Mouse (Mus musculus): Measurements from ENCODE around the gene Ldlrad2. TPM values are rescaled to one million over a fixed set of nuclear protein-coding genes. Genes with fewer than 3 reads are reported as not detected.
"Not testable (repeated sequence)": the region's sequence is repeated elsewhere in the genome, so short reads cannot be mapped to it uniquely, and the experiment has no call there.

Ldlrad2 gene
- total RNA-seq (2021): not detected
- 0.67 TPM in 1 of 2 replicates, not detected in the other for polyA plus RNA-seq (2012; rRNA removed)
- long read RNA-seq, partial matches to known transcripts: 0 of 1 reads
- long read RNA-seq, other reads (novel, unspliced or antisense): 1 of 1 reads

DNA sequence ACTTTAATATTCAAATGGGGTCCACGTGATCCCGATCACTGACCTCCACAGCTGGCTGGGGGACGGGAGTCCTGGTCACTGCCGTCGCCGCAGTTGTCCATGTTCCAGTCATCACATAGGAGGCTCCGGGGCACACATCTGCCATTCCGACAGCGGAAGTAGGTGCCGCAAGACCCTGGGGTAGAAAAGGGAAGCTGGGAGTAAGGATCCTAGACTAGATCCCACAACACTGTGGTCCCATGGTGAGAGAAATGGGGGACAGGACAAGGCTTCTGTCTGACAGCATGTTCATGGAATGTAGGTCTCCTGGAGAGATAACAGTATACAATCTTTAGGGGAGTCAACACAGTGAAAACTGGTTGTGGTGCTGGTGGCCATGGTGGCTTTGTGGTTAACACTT is at the start of gene Ldlrad2:
Ldlrad2 (minus strand) TSS at position 101 of the 400 bp plus-strand sequence.
- DNase-seq: no peak

DNA sequence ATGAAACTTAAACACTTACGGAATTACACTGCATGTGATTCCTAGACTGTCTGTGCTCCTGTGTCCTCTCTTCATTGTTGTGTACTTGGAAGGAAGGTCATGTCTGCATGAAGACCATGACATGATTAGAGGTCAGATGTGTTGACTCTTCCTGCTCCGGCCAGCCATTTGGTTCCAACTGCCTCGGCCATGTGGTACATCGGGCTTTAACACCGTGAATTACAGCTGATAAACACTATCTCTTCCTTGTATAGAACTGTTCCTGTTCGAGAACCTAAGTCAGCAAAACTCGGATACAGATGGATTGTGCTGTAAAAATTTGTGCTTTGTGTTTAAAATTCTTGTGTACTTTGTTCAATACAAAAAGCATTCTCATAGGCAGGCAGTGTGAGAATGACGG is 48.5 kb upstream of the Ldlrad2 start:
- DNase-seq: no peak

DNA sequence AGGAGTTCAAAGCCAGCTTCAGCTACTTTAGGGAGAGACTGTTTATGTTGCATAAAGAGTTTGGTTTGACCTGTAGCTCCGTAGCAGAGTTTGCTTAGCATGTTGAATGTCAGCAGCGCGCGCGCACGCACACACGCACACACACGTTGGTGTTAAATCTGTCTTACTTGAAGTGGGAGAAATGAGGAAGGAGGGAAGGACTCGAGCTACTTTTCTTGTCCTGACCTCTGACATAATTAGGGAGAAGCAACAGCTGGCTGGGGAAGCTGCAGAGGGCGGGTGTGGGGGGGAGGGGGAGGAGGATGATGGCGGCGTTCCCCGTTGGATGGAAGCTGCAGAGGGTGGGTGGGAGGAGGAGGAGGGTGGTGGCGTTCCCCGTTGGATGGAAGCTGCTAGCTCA is 35.9 kb upstream of the Ldlrad2 start:
- DNase-seq: no peak

DNA sequence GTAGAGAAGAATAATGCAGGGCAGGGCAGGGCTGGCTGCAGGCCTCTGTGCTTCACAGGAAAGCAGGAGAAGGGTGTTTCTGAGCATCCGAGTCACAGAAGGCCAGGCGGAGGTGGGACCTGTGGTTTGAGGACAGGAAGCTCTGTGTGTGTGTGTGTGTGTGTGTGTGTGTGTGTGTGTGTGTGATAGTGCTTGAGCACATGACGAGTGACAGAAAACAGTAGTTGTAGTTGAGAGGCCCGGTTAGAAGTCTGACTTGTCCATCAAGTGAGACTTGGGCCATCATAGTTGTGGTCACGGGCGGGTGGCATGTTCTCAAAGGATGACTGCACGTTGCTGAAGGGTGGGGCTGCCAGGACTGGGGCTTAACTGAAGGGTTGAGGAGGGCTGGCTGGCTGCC is 35.3 kb upstream of the Ldlrad2 start:
- DNase-seq: no peak

DNA sequence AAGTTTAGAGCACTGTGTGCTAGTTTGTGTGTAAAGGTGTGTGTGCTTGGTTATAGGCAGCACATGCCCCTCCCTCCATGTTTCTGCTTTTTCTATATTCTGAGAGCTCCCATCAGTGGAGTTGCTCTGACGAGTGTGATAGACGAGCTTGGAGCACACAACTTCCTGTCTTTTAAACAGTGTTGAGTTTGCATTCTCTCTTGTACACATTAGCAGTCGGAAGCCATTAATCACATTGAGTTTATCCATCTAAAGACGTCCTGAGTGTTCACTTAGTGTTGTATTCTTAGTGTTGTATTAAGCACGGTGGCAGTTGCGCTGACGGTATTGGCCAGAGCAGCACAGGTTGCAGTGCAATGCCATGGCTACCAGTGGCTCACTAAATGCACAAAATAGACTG is 34.9 kb upstream of the Ldlrad2 start:
- no peak for DNase-seq

DNA sequence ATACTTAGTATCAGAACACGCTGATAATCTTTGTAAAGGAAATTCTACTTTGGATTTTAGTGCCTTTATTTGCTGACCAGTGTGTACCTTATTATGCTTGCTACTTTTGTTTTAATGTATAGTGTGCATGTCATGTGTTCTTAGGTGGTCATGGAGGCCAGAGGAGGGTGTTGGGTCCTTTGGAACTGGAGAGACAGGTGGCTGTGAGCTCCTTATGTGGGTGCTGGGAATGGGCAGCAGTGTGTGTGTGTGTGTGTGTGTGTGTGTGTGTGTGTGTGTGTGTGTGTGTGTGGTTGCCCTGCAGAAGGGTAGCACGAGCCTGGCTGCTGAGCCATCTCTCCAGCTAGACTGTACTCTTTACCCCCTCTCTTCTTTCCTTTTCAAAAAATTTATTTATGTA is 32.7 kb upstream of the Ldlrad2 start:
- no peak for DNase-seq

DNA sequence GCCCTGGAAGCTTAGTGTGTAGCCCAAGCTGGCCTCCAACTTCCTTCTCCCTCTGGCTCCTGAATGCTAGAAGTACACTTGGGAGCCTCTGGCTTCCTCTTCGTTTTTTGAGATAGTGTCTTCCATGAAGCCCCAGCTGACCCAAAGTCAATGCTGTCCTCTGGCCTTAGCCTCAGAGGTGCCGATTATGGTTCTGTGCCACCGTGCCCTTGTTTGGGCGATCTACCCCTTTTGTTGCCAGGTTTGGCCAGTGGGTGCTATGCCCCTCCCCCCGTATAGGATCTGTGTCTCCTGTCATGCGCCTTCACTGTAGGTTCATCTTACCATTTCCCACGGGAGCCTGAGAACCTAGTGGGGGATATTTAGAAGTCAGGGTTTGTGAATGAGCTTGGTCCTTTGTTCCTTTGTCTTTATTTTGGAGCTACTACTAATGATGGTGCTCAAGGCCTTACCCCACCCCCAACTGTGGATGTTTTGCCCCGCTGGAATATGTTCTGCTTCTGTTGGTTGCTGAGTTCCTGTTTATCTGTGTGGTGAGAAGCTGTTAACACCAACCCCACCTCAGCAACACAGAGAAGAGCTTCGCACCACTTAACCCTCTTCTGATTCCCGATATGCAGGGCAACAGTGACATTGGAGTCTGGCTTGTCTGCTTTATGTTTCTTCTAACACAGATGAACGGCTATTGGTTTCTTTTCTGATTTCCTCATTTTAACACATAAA is 29.2 kb upstream of the Ldlrad2 start:
- no peak for DNase-seq

DNA sequence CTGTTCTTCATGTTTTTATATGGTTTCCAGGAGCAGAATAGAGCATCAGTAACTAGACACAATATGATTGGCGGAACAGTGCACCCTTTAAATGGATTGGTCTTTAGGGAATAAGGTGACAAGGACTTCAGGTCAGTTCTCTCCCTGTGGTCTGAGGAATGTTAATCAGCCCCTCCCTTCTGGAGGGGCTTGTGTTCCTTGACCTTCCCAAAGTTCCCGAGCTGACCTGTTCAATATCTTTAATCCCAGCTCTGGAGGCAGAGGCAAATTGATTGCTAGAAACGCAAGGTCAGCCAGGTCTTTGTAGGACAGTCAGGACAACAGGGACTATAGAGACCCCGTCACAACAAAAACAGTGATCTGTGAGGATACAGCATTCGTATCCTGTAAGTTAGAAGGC is 24.2 kb upstream of the Ldlrad2 start:
- no peak for DNase-seq

DNA sequence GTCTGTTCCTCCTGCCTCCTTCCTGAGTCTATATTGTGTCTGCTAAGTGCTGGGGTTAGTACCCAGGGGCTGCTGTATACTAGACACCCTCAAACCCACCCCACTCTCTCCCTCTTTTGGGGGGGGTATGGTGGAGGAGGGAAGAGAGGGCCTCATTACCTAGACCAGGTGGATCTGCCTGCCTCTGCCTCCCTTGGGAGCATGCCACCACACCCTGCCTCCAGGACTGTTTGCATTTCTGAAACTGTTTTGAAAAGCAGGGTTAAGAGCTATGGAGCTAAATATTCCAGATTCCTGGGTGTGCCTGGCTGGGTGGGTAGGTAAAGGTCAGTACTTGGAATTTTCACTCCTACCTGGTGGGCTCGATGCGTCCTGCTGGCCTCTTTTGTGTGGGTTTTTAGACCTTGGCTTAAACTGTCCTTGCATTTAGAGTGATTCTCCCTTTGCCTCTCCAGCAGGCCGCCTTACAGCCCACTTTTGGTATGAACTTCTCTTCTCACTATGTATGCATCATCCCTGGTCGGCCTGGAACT is 22.8 kb upstream of the Ldlrad2 start:
- no peak for DNase-seq

DNA sequence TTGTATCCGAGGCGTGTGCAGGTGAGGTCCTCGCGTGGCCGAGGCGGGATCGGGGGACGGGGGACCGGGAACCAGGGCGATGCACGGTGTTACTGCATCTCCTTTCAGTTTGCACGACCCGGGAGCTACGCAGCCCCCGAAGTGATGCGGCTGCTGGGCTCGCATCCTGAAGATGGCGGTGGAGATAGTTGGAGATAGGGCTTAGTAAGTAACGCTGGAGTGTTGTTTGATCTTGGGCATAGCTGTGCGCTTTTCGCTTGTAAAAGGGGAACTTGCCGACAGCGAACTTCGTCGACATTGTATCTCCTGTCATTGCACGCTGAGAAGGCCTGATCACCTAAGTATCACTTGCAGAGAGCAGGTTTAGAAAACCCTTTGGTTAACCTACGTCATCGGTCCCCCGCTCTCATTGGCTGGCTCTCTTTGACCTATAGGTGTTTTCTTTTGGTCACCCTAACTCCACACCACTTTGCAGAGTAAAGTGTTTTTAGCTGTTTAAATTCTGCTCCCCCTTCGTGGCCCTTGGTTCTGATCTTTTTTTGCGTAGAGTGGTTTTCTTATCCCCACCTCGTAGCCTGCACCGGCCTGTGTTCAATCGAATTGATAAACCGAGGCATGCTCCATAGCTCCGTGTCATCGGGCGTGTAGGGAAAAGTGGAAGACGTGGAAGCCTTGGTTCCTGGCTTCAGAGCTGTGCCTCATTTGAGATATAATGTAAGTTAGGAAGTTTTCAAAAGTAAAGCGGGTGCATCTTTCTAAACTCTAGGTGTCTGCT is 20.3 kb upstream of the Ldlrad2 start:
- no peak for DNase-seq

DNA sequence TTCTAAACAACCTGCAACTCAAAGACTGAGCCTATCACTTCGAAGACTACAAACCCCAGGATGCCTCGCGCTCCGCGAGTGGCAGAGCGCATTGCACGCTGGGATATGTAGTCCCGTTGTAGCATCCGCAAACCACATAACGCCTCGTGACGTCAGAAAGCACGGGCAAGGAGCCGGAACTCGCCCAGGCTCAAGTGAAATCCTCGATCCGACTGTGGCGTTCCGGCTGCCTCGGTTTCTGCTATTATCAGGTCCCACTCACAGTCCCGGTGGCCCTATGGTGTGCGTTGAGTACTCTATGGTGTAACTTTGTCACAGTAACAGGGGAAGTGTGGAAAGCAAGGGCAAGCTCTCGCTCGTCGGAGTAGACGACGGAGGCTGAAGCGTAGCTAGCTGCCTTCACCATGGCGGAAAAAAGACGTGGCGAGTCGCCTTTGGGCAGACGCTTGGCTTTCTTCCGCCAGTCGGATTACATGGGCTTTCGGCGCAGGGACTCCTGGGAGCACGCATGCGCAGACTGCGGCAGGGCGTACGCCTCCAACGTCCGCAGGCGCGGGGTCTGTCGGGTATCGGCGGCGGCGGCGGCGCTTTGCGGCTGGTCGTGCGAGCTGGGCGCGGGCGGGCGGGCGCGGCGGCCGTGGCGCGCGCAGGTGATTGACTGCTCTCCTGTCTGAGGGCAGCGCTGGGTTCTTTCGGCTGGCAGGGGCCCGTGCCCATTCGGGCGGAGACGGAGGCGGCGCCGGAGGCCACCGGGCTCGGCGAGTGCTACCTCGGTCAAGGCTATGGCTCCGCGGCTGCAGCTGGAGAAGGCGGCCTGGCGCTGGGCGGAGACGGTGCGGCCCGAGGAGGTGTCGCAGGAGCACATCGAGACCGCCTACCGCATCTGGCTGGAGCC is 19.5 kb upstream of the Ldlrad2 start, which contains the start of gene Usp48:
Usp48 (plus strand) TSS at position 155 of the 895 bp plus-strand sequence.
- peak; percentile 99 for DNase-seq

DNA sequence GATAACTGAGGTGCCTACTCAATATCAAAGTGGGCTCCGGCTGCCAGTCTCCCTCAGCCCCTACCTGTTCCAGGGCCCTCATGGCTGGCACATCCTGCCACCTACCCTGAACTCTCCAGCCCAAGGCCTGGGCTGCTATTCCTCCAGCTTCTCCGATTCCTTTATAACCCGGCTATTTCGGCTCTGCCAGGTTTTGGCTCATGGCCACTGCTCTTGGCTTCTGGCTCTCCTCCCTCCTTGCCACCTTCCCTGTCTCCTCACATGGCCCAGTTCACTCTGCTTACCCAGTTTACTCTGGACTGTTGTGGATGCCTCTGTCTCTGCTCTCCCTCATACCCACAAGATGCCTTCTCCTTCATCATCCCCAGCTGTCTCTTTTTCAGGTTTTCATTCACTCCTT is 16.6 kb upstream of the Ldlrad2 start:
- DNase-seq: peak; percentile 34

DNA sequence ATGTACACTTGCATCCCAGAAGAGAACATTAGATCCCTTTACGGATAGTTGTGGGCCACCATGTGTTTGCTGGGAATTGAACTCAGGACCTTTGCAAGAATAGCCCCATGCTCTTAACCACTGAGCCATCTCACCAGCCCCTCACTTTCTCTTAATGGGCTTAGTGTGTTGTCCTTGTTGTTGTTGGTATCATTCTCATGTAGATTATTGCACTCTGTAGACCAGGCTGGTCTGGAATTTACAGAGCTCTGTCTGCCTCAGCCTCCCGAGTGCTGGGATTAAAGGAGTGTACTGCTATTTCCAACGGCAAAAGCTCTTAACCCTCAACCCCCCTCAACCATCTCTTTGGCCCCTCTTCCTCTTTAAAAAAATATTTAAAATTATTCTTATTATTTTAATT is 15.2 kb upstream of the Ldlrad2 start:
- DNase-seq: no peak

DNA sequence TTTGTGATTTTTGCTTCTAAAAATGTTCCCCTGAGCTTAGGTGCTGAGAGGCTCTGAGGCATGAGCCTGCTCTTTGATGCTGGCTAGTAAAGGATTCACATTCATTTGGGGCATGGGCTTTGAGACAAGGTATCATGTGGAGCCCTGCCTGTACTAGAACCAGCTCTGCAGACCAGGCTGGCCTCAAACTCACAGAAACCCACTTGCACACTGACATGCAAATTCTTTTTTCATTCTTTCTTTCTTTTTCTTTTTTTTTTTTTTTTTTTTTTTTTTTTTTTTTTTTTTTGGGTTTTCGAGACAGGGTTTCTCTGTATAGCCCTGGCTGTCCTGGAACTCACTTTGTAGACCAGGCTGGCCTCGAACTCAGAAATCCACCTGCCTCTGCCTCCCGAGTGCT is 14.7 kb upstream of the Ldlrad2 start:
- DNase-seq: not testable (repeated sequence)

DNA sequence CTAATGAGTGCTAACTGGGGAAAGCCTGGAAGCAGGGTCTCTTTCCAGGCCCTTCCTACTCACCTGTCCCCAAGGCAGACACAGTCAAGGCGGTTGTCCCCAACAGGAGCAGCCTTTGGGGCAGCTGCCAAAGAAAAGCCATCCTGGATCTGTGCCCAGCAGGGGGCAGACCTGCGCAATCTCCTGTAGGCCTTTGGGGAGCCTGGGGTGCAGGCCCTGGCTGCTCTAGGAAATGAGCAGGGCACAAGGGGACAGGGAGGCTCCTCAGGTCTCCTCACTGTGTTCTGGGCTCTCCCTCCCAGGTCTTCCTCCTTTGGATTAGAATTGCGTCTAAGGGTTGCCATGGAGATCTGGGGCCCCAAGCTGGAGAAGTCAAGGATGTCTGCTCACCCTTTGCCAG is 7.4 kb upstream of the Ldlrad2 start:
- DNase-seq: peak; percentile 76

DNA sequence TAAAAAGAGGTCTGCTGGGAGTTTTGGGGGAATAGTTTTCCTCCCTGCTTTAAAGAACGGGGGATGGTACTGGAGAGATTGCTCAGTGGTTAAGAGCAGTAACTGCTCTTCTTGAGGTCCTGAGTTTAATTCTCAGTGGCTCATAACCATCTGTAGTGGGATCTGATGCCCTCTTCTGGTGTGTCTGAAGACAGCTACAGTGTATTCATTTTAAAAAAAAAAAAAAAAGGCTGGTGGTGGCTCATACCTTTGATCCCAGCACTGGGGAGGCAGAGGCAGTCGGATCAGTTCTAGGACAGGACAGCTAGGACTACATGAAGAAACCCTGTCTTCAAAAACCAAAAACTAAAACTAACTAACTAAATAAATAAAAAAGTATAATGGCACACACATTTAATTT is 5.9 kb upstream of the Ldlrad2 start:
- DNase-seq: no peak

DNA sequence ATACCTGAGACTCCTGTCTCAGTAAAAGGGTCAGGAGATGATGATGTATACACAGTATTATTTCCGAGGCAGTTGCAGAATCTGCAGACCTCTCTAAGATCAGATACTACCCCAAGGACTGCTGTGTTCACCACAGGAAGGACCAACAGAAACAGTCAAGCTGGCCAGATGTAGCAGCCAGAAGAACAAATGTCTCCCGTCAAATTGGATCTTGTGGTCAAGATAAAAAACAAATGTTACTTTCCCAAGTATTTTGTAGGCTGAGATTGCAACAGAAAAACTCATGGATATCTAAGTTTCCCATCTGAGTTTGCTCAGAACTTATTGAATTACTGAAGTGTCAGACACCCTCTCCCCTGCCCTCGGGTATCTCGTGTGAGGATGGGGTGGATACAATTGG is 5.4 kb upstream of the Ldlrad2 start:
- DNase-seq: no peak

DNA sequence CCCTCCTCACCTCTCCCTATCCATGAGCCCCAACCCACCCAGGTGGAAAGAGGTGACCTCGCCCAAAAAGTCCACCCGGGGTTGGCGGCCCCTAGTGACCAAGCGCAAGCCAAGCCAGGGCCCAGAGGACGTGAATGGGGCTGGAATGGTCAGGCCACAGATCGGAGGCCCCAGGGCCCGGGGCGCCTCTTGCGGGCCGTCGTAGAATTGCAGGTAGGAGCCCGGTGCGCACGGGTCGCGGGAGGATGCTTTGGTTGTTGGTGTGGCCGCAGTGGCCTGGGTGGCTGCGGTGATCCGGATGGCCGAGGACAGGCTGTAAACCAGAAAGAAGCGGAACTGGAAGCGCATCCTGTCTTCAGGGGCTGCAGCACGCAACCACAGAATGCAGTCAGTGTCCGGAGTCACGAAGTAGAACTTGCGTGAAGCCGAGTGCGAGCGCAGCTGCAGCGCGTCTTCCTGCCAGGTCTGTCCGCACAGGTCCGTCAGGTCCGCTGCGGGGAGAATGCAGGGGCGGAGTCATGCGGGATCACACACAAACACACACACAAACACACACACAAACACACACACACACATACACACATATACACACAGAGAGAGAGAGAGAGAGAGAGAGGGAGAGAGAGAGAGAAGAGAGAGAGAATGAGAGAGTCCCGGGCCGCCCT is 3.9 kb upstream of the Ldlrad2 start:
- peak; percentile 69 for DNase-seq

DNA sequence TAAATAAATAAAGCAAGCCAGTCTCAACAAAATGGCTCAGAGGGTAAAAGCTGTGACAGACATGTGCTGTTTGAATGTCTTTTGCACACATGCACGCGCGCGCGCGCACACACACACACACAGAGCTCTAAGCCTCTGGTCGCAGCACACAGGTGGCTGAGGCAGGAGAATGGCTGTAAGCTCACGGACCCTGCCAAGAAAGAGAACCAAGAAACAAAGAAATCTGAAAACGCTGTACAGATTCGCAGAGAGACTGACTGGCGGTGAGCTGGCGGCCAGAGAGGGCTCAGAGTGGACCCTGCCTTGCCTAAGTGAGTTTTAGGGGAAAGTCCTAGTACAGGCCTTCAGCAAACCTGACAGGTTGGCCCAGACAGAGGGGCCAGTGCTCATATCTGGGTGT is 3.1 kb upstream of the Ldlrad2 start:
- no peak for DNase-seq

DNA sequence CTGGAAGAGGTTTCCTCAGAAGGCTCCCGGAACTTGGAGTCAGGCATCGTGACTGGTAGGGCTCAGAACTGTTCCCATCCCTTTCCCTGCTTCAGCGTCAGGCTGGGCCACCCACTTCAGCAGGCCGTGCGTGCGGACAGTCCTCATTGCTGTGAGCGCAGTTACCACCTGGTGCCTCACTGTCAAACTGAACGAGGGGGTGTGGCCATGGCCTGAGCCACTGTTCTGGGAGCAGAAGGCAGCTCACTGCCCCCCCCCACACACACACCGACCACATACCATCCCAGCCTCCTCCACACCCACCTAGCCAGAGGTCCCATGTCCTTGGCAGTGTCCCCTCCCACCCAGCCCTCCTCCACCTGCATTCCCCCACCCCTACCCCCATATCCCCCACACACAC is 4.5 kb downstream of the Ldlrad2 start:
- no peak for DNase-seq

DNA sequence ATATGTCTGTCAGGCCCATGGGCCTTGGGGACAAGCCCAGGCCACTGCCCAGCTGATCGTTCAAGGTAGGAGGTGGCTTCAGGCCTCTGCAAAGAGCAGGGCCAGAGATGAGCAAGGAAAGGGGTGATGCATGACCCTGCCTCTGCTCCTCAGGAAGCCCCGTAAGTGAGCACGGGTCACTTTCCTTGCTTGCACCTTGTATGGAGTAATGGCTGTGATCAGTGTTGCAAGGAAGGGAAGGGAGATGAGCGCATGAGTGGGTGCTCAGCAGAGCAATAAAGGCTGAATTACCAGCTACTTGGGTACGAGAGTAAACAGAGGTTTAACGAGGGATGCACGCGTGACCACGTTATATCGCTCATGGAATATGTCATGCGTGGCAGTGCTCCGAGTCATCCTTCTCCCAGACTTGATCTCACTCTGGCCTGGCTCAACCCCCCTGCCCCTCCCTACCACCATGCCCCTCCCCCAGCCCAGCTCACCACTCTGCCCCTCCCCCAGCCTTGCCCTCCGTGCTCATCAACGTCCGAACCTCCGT is 17.6 kb downstream of the Ldlrad2 start:
- DNase-seq: no peak

Measured in adrenal gland, adult 2 months (tissue).